Mouse (Mus musculus): ENCODE measurements around the gene Stard3. TPM values are rescaled to one million over a fixed set of nuclear protein-coding genes. Genes with fewer than 3 reads are reported as not detected.
"Not testable (repeated sequence)": the region's sequence is repeated elsewhere in the genome, so short reads cannot be mapped to it uniquely, and the experiment has no call there.

Gene Stard3
- polyA plus RNA-seq, 1 experiment from 2014 or later, result 45.6 TPM

GRCm38 (mm10) chr11:98374266-98374665, 16.1 kb downstream of the Stard3 start:
- 72% methylated on average over 8 of the region's 8 CpGs for WGBS
- Histone ChIP-seq H3K9me3 (ENCODE audit: control insufficient read depth, low read length) (no peaks in the 10 kb centered on the region), H3K9ac (ENCODE audit: low read length) (no peak overlapping the region), H3K36me3 (ENCODE audit: control insufficient read depth, insufficient read depth, low read length) (peaks cover 16% of the 10 kb centered on the region; the same call in 1 of the 2 replicates), H3K4me2 (ENCODE audit: low read depth) (no peak overlapping the region), H3K27me3 (ENCODE audit: control insufficient read depth, insufficient read depth, low read length) (no peaks in the 10 kb centered on the region), H3K4me1 (ENCODE audit: control insufficient read depth, insufficient read depth, low read length) (peaks cover 14% of the 10 kb centered on the region), H3K27ac (ENCODE audit: low read depth, low read length) (no peak overlapping the region), H3K4me3 (ENCODE audit: low read depth, low read length) (no peak overlapping the region)
- DNase-seq (ENCODE audit: low spot score) (no peak), ATAC-seq (ENCODE audit: insufficient read depth, low FRiP score, low TSS enrichment) (no peak)

GRCm38 (mm10) chr11:98376756-98377155, 18.6 kb downstream of the Stard3 start:
- 72% methylated on average over 5 of the region's 5 CpGs for WGBS
- no peak for ATAC-seq (ENCODE audit: insufficient read depth, low FRiP score, low TSS enrichment)
- Histone ChIP-seq H3K9me3 (ENCODE audit: control insufficient read depth, low read length) (no peaks in the 10 kb centered on the region), H3K27me3 (ENCODE audit: control insufficient read depth, insufficient read depth, low read length) (no peaks in the 10 kb centered on the region), H3K9ac (ENCODE audit: low read length) (no peak overlapping the region), H3K27ac (ENCODE audit: low read depth, low read length) (no peak overlapping the region), H3K36me3 (ENCODE audit: control insufficient read depth, insufficient read depth, low read length) (peaks cover 20% of the 10 kb centered on the region; the same call in 1 of the 2 replicates), H3K4me3 (ENCODE audit: low read depth, low read length) (no peak overlapping the region), H3K4me1 (ENCODE audit: control insufficient read depth, insufficient read depth, low read length) (peaks cover 4% of the 10 kb centered on the region; the same call in 1 of the 2 replicates), H3K4me2 (ENCODE audit: low read depth) (no peak overlapping the region)
- no peak for DNase-seq (ENCODE audit: low spot score)

GRCm38 (mm10) chr11:98377787-98378186, 19.6 kb downstream of the Stard3 start:
- H3K36me3 ChIP-seq (ENCODE audit: control insufficient read depth, insufficient read depth, low read length), result peaks cover 20% of the 10 kb centered on the region; the same call in 1 of the 2 replicates

GRCm38 (mm10) chr11:98379379-98379778, 21.2 kb downstream of the Stard3 start:
- peaks cover 17% of the 10 kb centered on the region; the same call in 1 of the 2 replicates for H3K36me3 ChIP-seq (ENCODE audit: control insufficient read depth, insufficient read depth, low read length)
- peaks cover 2% of the 10 kb centered on the region; the same call in 1 of the 2 replicates for H3K27me3 ChIP-seq (ENCODE audit: control insufficient read depth, insufficient read depth, low read length)
- H3K9me3 ChIP-seq (ENCODE audit: control insufficient read depth, low read length), result no peaks in the 10 kb centered on the region
- 94% methylated on average over 7 of the region's 7 CpGs for WGBS
- no peaks in the 10 kb centered on the region for H3K4me1 ChIP-seq (ENCODE audit: control insufficient read depth, insufficient read depth, low read length)
- DNase-seq (ENCODE audit: low spot score), result no peak
- ATAC-seq (ENCODE audit: insufficient read depth, low FRiP score, low TSS enrichment), result no peak
- no peak overlapping the region for H3K27ac ChIP-seq (ENCODE audit: low read depth, low read length)
- H3K4me3 ChIP-seq (ENCODE audit: low read depth, low read length), result no peak overlapping the region
- H3K4me2 ChIP-seq (ENCODE audit: low read depth), result no peak overlapping the region
- no peak overlapping the region for H3K9ac ChIP-seq (ENCODE audit: low read length)

More at GRCm38 (mm10) chr11:98377787-98378186, 19.6 kb downstream of the Stard3 start:
- 90% methylated on average over 11 of the region's 11 CpGs for WGBS
- Histone ChIP-seq H3K4me2 (ENCODE audit: low read depth) (no peak overlapping the region), H3K9ac (ENCODE audit: low read length) (no peak overlapping the region), H3K9me3 (ENCODE audit: control insufficient read depth, low read length) (no peaks in the 10 kb centered on the region), H3K4me3 (ENCODE audit: low read depth, low read length) (no peak overlapping the region), H3K27me3 (ENCODE audit: control insufficient read depth, insufficient read depth, low read length) (no peaks in the 10 kb centered on the region), H3K27ac (ENCODE audit: low read depth, low read length) (no peak overlapping the region), H3K4me1 (ENCODE audit: control insufficient read depth, insufficient read depth, low read length) (no peaks in the 10 kb centered on the region)
- no peak for DNase-seq (ENCODE audit: low spot score)
- no peak for ATAC-seq (ENCODE audit: insufficient read depth, low FRiP score, low TSS enrichment)

- no peak overlapping the region for H3K9ac ChIP-seq (ENCODE audit: low read length)
- DNase-seq (ENCODE audit: low spot score) (no peak), ATAC-seq (ENCODE audit: insufficient read depth, low FRiP score, low TSS enrichment) (no peak)
- peaks cover 2% of the 10 kb centered on the region; the same call in 1 of the 2 replicates for H3K27me3 ChIP-seq (ENCODE audit: control insufficient read depth, insufficient read depth, low read length)
- H3K36me3 ChIP-seq (ENCODE audit: control insufficient read depth, insufficient read depth, low read length), result peaks cover 16% of the 10 kb centered on the region; the same call in 1 of the 2 replicates
- H3K4me2 ChIP-seq (ENCODE audit: low read depth), result no peak overlapping the region
- no peaks in the 10 kb centered on the region for H3K9me3 ChIP-seq (ENCODE audit: control insufficient read depth, low read length)
- no peak overlapping the region for H3K4me3 ChIP-seq (ENCODE audit: low read depth, low read length)
- WGBS, result 85% methylated on average over 6 of the region's 6 CpGs
- H3K27ac ChIP-seq (ENCODE audit: low read depth, low read length), result no peak overlapping the region
- no peaks in the 10 kb centered on the region for H3K4me1 ChIP-seq (ENCODE audit: control insufficient read depth, insufficient read depth, low read length)
These were observed 21.9 kb downstream of the Stard3 start for GRCm38 (mm10) chr11:98380106-98380505.

GRCm38 (mm10) chr11:98381651-98382050, 23.5 kb downstream of the Stard3 start:
- Histone ChIP-seq H3K9me3 (ENCODE audit: control insufficient read depth, low read length) (no peaks in the 10 kb centered on the region), H3K36me3 (ENCODE audit: control insufficient read depth, insufficient read depth, low read length) (peaks cover 14% of the 10 kb centered on the region; the same call in 1 of the 2 replicates), H3K27me3 (ENCODE audit: control insufficient read depth, insufficient read depth, low read length) (peaks cover 12% of the 10 kb centered on the region), H3K4me3 (ENCODE audit: low read depth, low read length) (no peak overlapping the region), H3K9ac (ENCODE audit: low read length) (no peak overlapping the region), H3K27ac (ENCODE audit: low read depth, low read length) (no peak overlapping the region), H3K4me2 (ENCODE audit: low read depth) (no peak overlapping the region), H3K4me1 (ENCODE audit: control insufficient read depth, insufficient read depth, low read length) (no peaks in the 10 kb centered on the region)
- DNase-seq (ENCODE audit: low spot score) (no peak), ATAC-seq (ENCODE audit: insufficient read depth, low FRiP score, low TSS enrichment) (no peak)
- 90% methylated on average over 2 of the region's 2 CpGs for WGBS

- H3K4me1 ChIP-seq (ENCODE audit: control insufficient read depth, insufficient read depth, low read length); H3K4me3 ChIP-seq (ENCODE audit: low read depth, low read length); H3K4me2 ChIP-seq (ENCODE audit: low read depth); ATAC-seq (ENCODE audit: insufficient read depth, low FRiP score, low TSS enrichment); H3K9me3 ChIP-seq (ENCODE audit: control insufficient read depth, low read length); DNase-seq (ENCODE audit: low spot score); H3K9ac ChIP-seq (ENCODE audit: low read length); H3K27ac ChIP-seq (ENCODE audit: low read depth, low read length): not testable (repeated sequence)
- WGBS, result 45% methylated on average over 2 of the region's 2 CpGs
- Histone ChIP-seq H3K27me3 (ENCODE audit: control insufficient read depth, insufficient read depth, low read length) (peaks cover 19% of the 10 kb centered on the region), H3K36me3 (ENCODE audit: control insufficient read depth, insufficient read depth, low read length) (peaks cover 13% of the 10 kb centered on the region; the same call in 1 of the 2 replicates)
These were observed 24.2 kb downstream of the Stard3 start for GRCm38 (mm10) chr11:98382405-98382804.

GRCm38 (mm10) chr11:98383261-98384030, 25.3 kb downstream of the Stard3 start, which contains the start of gene Tcap:
Tcap (plus strand) TSS chr11:98383811.
- Histone ChIP-seq H3K4me3 (ENCODE audit: low read depth, low read length) (no peak within 1 kb of the TSS), H3K4me2 (ENCODE audit: low read depth) (no peak within 1 kb of the TSS), H3K27me3 (ENCODE audit: control insufficient read depth, insufficient read depth, low read length) (peaks cover 27% of the 10 kb centered on the region), H3K36me3 (ENCODE audit: control insufficient read depth, insufficient read depth, low read length) (peaks cover 6% of the 10 kb centered on the region; the same call in 1 of the 2 replicates), H3K9ac (ENCODE audit: low read length) (no peak within 1 kb of the TSS), H3K9me3 (ENCODE audit: control insufficient read depth, low read length) (no peaks in the 10 kb centered on the region), H3K27ac (ENCODE audit: low read depth, low read length) (no peak within 1 kb of the TSS), H3K4me1 (ENCODE audit: control insufficient read depth, insufficient read depth, low read length) (no peaks in the 10 kb centered on the region)
- DNase-seq (ENCODE audit: low spot score) (no peak), ATAC-seq (ENCODE audit: insufficient read depth, low FRiP score, low TSS enrichment) (no peak)
- 60% methylated on average over 14 of the region's 14 CpGs for WGBS

- DNase-seq (ENCODE audit: low spot score) (no peak), ATAC-seq (ENCODE audit: insufficient read depth, low FRiP score, low TSS enrichment) (no peak)
- Histone ChIP-seq H3K4me2 (ENCODE audit: low read depth) (no peak overlapping the region), H3K4me1 (ENCODE audit: control insufficient read depth, insufficient read depth, low read length) (no peaks in the 10 kb centered on the region), H3K27ac (ENCODE audit: low read depth, low read length) (no peak overlapping the region), H3K27me3 (ENCODE audit: control insufficient read depth, insufficient read depth, low read length) (peaks cover 27% of the 10 kb centered on the region), H3K9ac (ENCODE audit: low read length) (no peak overlapping the region), H3K36me3 (ENCODE audit: control insufficient read depth, insufficient read depth, low read length) (peaks cover 5% of the 10 kb centered on the region; the same call in 1 of the 2 replicates), H3K4me3 (ENCODE audit: low read depth, low read length) (no peak overlapping the region), H3K9me3 (ENCODE audit: control insufficient read depth, low read length) (no peaks in the 10 kb centered on the region)
- WGBS, result 70% methylated on average over 20 of the region's 20 CpGs
These were observed 26.0 kb downstream of the Stard3 start for GRCm38 (mm10) chr11:98384216-98384615.

All from neural tube, embryonic 11.5 days (tissue).